Mouse (Mus musculus) neural tube, embryonic 12.5 days (tissue): Measurements from ENCODE around the gene Slc10a6. TPM values are rescaled to one million over a fixed set of nuclear protein-coding genes. Genes with fewer than 3 reads are reported as not detected.

ENCODE experiments used
- ATAC-seq: fragments of 200-750 bp; cut with Nextera tagmentation; 2 replicates; pipeline ENCODE4 v1.8.0; 2017; ENCODE audit warnings: low read depth, mild to moderate bottlenecking, moderate TSS enrichment, moderate library complexity; ENCODE audit not compliant: low FRiP score
- H3K27ac ChIP-seq: fragments of 300-500 bp; sonication (generic); 2 replicates; pipeline ENCODE4 v1.5.1; 2016
- H3K27me3 ChIP-seq: fragments of 300-500 bp; sonication (generic); replicated peaks from 2 replicates; pipeline ENCODE4 v1.6.1; 2016; ENCODE audit warnings: mild to moderate bottlenecking
- H3K36me3 ChIP-seq: fragments of 300-500 bp; sonication (generic); 2 replicates; pipeline ENCODE4 v1.6.1; 2016; ENCODE audit warnings: mild to moderate bottlenecking
- H3K4me1 ChIP-seq: fragments of 300-500 bp; sonication (generic); 2 replicates; pipeline ENCODE4 v1.6.1; 2016
- H3K4me2 ChIP-seq: fragments of 300-500 bp; sonication (generic); replicated peaks from 2 replicates; pipeline ENCODE4 v1.6.1; 2016; ENCODE audit warnings: mild to moderate bottlenecking
- H3K4me3 ChIP-seq: fragments of 300-500 bp; sonication (generic); 2 replicates; pipeline ENCODE4 v1.5.1; 2016
- H3K9ac ChIP-seq: fragments of 300-500 bp; sonication (generic); 2 replicates; pipeline ENCODE4 v1.6.1; 2016; ENCODE audit warnings: mild to moderate bottlenecking
- H3K9me3 ChIP-seq: fragments of 300-500 bp; sonication (generic); 2 replicates; pipeline ENCODE4 v1.6.1; 2016; ENCODE audit warnings: mild to moderate bottlenecking
- WGBS: fragments of 180-500 bp; shearing (Covaris S2); methylation state at CpG from one replicate; pipeline ENCODE4 v1.1.7; 2016; 5-methylcytosine and 5-hydroxymethylcytosine counted together
- polyA plus RNA-seq: library from polyadenylated mRNA; unstranded; fragments of >200 nt; fragmentation: Nextera tagmentation; extraction: Ambion mirVana; gene quantifications from 2 replicates; pipeline ENCODE4 v1.2.1, GENCODE M21; 2016

Gene Slc10a6
- 0.41 TPM in 1 of 2 replicates, not detected in the other for polyA plus RNA-seq

GRCm38 (mm10) chr5:103629111-103629764 is at the start of gene Slc10a6:
Gene Slc10a6, minus strand, starts transcription at chr5:103629403.
- H3K36me3 ChIP-seq, result no peaks in the 10 kb centered on the region
- 77% methylated on average over 17 of the region's 17 CpGs for WGBS
- no peak within 1 kb of the TSS for H3K27ac ChIP-seq
- no peak within 1 kb of the TSS for H3K9ac ChIP-seq
- H3K4me3 ChIP-seq, result no peak within 1 kb of the TSS
- no peaks in the 10 kb centered on the region for H3K4me1 ChIP-seq
- no peaks in the 10 kb centered on the region for H3K9me3 ChIP-seq
- ATAC-seq, result no peak
- no peak within 1 kb of the TSS for H3K4me2 ChIP-seq
- H3K27me3 ChIP-seq, result no peaks in the 10 kb centered on the region

- Histone ChIP-seq H3K4me2 (no peak overlapping the region), H3K27me3 (no peaks in the 10 kb centered on the region), H3K4me1 (no peaks in the 10 kb centered on the region), H3K36me3 (no peaks in the 10 kb centered on the region), H3K9me3 (no peaks in the 10 kb centered on the region), H3K4me3 (no peak overlapping the region), H3K27ac (no peak overlapping the region), H3K9ac (no peak overlapping the region)
- 91% methylated on average over 5 of the region's 5 CpGs for WGBS
- no peak for ATAC-seq
Observed at GRCm38 (mm10) chr5:103678974-103679373, 49.8 kb upstream of the Slc10a6 start.

GRCm38 (mm10) chr5:103677894-103678293 is 48.7 kb upstream of the Slc10a6 start:
- Histone ChIP-seq H3K9me3 (no peaks in the 10 kb centered on the region), H3K9ac (no peak overlapping the region), H3K27ac (no peak overlapping the region), H3K36me3 (no peaks in the 10 kb centered on the region), H3K4me3 (no peak overlapping the region), H3K4me2 (no peak overlapping the region), H3K27me3 (no peaks in the 10 kb centered on the region), H3K4me1 (no peaks in the 10 kb centered on the region)
- WGBS, result 81% methylated on average over 6 of the region's 6 CpGs
- ATAC-seq, result no peak

GRCm38 (mm10) chr5:103676289-103676881 is 47.2 kb upstream of the Slc10a6 start:
- no peaks in the 10 kb centered on the region for H3K9me3 ChIP-seq
- no peak for ATAC-seq
- no peaks in the 10 kb centered on the region for H3K27me3 ChIP-seq
- H3K4me3 ChIP-seq, result no peak overlapping the region
- H3K9ac ChIP-seq, result no peak overlapping the region
- WGBS, result 89% methylated on average over 6 of the region's 6 CpGs
- no peaks in the 10 kb centered on the region for H3K4me1 ChIP-seq
- H3K27ac ChIP-seq, result no peak overlapping the region
- no peaks in the 10 kb centered on the region for H3K36me3 ChIP-seq
- no peak overlapping the region for H3K4me2 ChIP-seq

GRCm38 (mm10) chr5:103674482-103674881 is 45.3 kb upstream of the Slc10a6 start:
- Histone ChIP-seq H3K9me3 (no peaks in the 10 kb centered on the region), H3K4me1 (no peaks in the 10 kb centered on the region), H3K4me3 (no peak overlapping the region), H3K27me3 (no peaks in the 10 kb centered on the region), H3K9ac (no peak overlapping the region), H3K4me2 (no peak overlapping the region), H3K27ac (no peak overlapping the region), H3K36me3 (no peaks in the 10 kb centered on the region)
- 44% methylated on average over 6 of the region's 6 CpGs for WGBS
- ATAC-seq, result no peak

GRCm38 (mm10) chr5:103673611-103674010 is 44.4 kb upstream of the Slc10a6 start:
- Histone ChIP-seq H3K4me2 (no peak overlapping the region), H3K36me3 (no peaks in the 10 kb centered on the region), H3K4me3 (no peak overlapping the region), H3K27me3 (no peaks in the 10 kb centered on the region), H3K9ac (no peak overlapping the region), H3K27ac (no peak overlapping the region), H3K9me3 (no peaks in the 10 kb centered on the region), H3K4me1 (no peaks in the 10 kb centered on the region)
- no peak for ATAC-seq
- WGBS, result 87% methylated on average over 4 of the region's 4 CpGs

- no peaks in the 10 kb centered on the region for H3K9me3 ChIP-seq
- H3K36me3 ChIP-seq, result no peaks in the 10 kb centered on the region
- no peak overlapping the region for H3K4me2 ChIP-seq
- H3K27ac ChIP-seq, result no peak overlapping the region
- H3K4me3 ChIP-seq, result no peak overlapping the region
- H3K27me3 ChIP-seq, result no peaks in the 10 kb centered on the region
- H3K9ac ChIP-seq, result no peak overlapping the region
- no peak for ATAC-seq
- no peaks in the 10 kb centered on the region for H3K4me1 ChIP-seq
- 71% methylated on average over 3 of the region's 3 CpGs for WGBS
Observed at GRCm38 (mm10) chr5:103671858-103672257, 42.7 kb upstream of the Slc10a6 start.

- H3K27me3 ChIP-seq, result no peaks in the 10 kb centered on the region
- no peak overlapping the region for H3K9ac ChIP-seq
- H3K4me1 ChIP-seq, result no peaks in the 10 kb centered on the region
- no peak overlapping the region for H3K27ac ChIP-seq
- ATAC-seq, result no peak
- H3K36me3 ChIP-seq, result no peaks in the 10 kb centered on the region
- H3K9me3 ChIP-seq, result no peaks in the 10 kb centered on the region
- 83% methylated on average over 2 of the region's 2 CpGs for WGBS
- H3K4me2 ChIP-seq, result no peak overlapping the region
- no peak overlapping the region for H3K4me3 ChIP-seq
Observed at GRCm38 (mm10) chr5:103665876-103666275, 36.7 kb upstream of the Slc10a6 start.

GRCm38 (mm10) chr5:103664932-103665331 is 35.7 kb upstream of the Slc10a6 start:
- Histone ChIP-seq H3K9me3 (no peaks in the 10 kb centered on the region), H3K27ac (no peak overlapping the region), H3K9ac (no peak overlapping the region), H3K4me1 (no peaks in the 10 kb centered on the region), H3K4me3 (no peak overlapping the region), H3K27me3 (no peaks in the 10 kb centered on the region), H3K4me2 (no peak overlapping the region), H3K36me3 (no peaks in the 10 kb centered on the region)
- 66% methylated on average over 9 of the region's 9 CpGs for WGBS
- ATAC-seq, result no peak

- Histone ChIP-seq H3K27ac (no peak overlapping the region), H3K36me3 (no peaks in the 10 kb centered on the region), H3K4me1 (no peaks in the 10 kb centered on the region), H3K9ac (no peak overlapping the region), H3K9me3 (no peaks in the 10 kb centered on the region), H3K4me2 (no peak overlapping the region), H3K27me3 (peaks cover 2% of the 10 kb centered on the region; the same call in 1 of the 2 replicates), H3K4me3 (no peak overlapping the region)
- WGBS, result 37% methylated on average over 3 of the region's 3 CpGs
- no peak for ATAC-seq
Observed at GRCm38 (mm10) chr5:103659571-103659970, 30.4 kb upstream of the Slc10a6 start.

- WGBS, result 74% methylated on average over 5 of the region's 5 CpGs
- Histone ChIP-seq H3K9ac (no peak overlapping the region), H3K4me2 (no peak overlapping the region), H3K9me3 (no peaks in the 10 kb centered on the region), H3K27me3 (peaks cover 2% of the 10 kb centered on the region; the same call in 1 of the 2 replicates), H3K36me3 (no peaks in the 10 kb centered on the region), H3K27ac (no peak overlapping the region), H3K4me3 (no peak overlapping the region), H3K4me1 (no peaks in the 10 kb centered on the region)
- no peak for ATAC-seq
Observed at GRCm38 (mm10) chr5:103658921-103659320, 29.7 kb upstream of the Slc10a6 start.

- peak; percentile 86 for ATAC-seq
- Histone ChIP-seq H3K27ac (no peak within 1 kb of the TSS), H3K36me3 (no peaks in the 10 kb centered on the region), H3K4me3 (peak within 1 kb of the TSS; percentile 53), H3K27me3 (peaks cover 2% of the 10 kb centered on the region; the same call in 1 of the 2 replicates), H3K9me3 (no peaks in the 10 kb centered on the region), H3K4me2 (peak within 1 kb of the TSS; percentile 86), H3K9ac (peak within 1 kb of the TSS; percentile 70), H3K4me1 (no peaks in the 10 kb centered on the region)
- 1% methylated on average over 55 of the region's 56 CpGs for WGBS
Observed at GRCm38 (mm10) chr5:103655346-103656118, 26.3 kb upstream of the Slc10a6 start, which contains the start of gene 1700016H13Rik. Gene 1700016H13Rik, minus strand, starts transcription at chr5:103656010.
